Mouse (Mus musculus) spleen, postnatal 36 days (tissue): ENCODE results near the gene Camk2d.

Experiments
- DNase-seq, 2 experiments: peaks; one replicate each; pipeline ENCODE4 v3.0.0; 2022; ENCODE audit warnings: low spot score in 2 of 2, mixed read lengths in 1 of 2

Gene Camk2d

GRCm38 (mm10) chr3:126596086-126596485 lies at the start of gene Camk2d:
Camk2d (plus strand) TSS chr3:126596302.
- DNase-seq, result peak; percentile 97 to 98

- no peak for DNase-seq
Measured at GRCm38 (mm10) chr3:126547941-126548340, 48.2 kb upstream of the Camk2d start.

- DNase-seq, result no peak
Measured at GRCm38 (mm10) chr3:126563646-126564045, 32.5 kb upstream of the Camk2d start.

- no peak for DNase-seq
Measured at GRCm38 (mm10) chr3:126570628-126571027, 25.5 kb upstream of the Camk2d start.

- DNase-seq, result no peak
Measured at GRCm38 (mm10) chr3:126572915-126573314, 23.2 kb upstream of the Camk2d start.

GRCm38 (mm10) chr3:126575927-126576326 lies 20.2 kb upstream of the Camk2d start:
- DNase-seq, result peak; percentile 3 to 7

- DNase-seq, result no peak
Measured at GRCm38 (mm10) chr3:126586134-126586533, 10.0 kb upstream of the Camk2d start.

- no peak for DNase-seq
Measured at GRCm38 (mm10) chr3:126587477-126587876, 8.6 kb upstream of the Camk2d start.

- no peak for DNase-seq
Measured at GRCm38 (mm10) chr3:126589556-126589955, 6.5 kb upstream of the Camk2d start.

- no peak for DNase-seq
Measured at GRCm38 (mm10) chr3:126595456-126595855, 646 bp upstream of the Camk2d start.

- DNase-seq, result peak; percentile 86 to 88
Measured at GRCm38 (mm10) chr3:126596491-126597160, 524 bp downstream of the Camk2d start.

GRCm38 (mm10) chr3:126597161-126597595 lies 1.1 kb downstream of the Camk2d start:
- DNase-seq, result peak; percentile 71 to 72

GRCm38 (mm10) chr3:126597596-126598328 lies 1.7 kb downstream of the Camk2d start:
- DNase-seq, result peak in 1 of 2 experiments; percentile 24

GRCm38 (mm10) chr3:126598329-126598676 lies 2.2 kb downstream of the Camk2d start:
- DNase-seq, result no peak

GRCm38 (mm10) chr3:126598881-126599280 lies 2.8 kb downstream of the Camk2d start:
- DNase-seq, result no peak

- peak in 1 of 2 experiments; percentile 17 for DNase-seq
Measured at GRCm38 (mm10) chr3:126599335-126599734, 3.2 kb downstream of the Camk2d start.

GRCm38 (mm10) chr3:126599936-126600335 lies 3.8 kb downstream of the Camk2d start:
- no peak for DNase-seq

GRCm38 (mm10) chr3:126602772-126603171 lies 6.7 kb downstream of the Camk2d start:
- DNase-seq, result no peak

GRCm38 (mm10) chr3:126604656-126605434 lies 8.7 kb downstream of the Camk2d start:
- DNase-seq, result no peak

GRCm38 (mm10) chr3:126609310-126609709 lies 13.2 kb downstream of the Camk2d start:
- no peak for DNase-seq

- peak; percentile 57 to 60 for DNase-seq
Measured at GRCm38 (mm10) chr3:126609795-126610451, 13.8 kb downstream of the Camk2d start.

- no peak for DNase-seq
Measured at GRCm38 (mm10) chr3:126611624-126612023, 15.5 kb downstream of the Camk2d start.
